Mouse (Mus musculus) olfactory bulb, adult 2 months (tissue): ENCODE measurements around the gene Sik2. TPM values are rescaled to one million over a fixed set of nuclear protein-coding genes. Genes with fewer than 3 reads are reported as not detected.

ENCODE experiments used
- H3K27ac ChIP-seq: fragments of 200-500 bp; 2 replicates; pipeline ENCODE4 v1.5.1; 2012; ENCODE audit warnings: low read depth, low read length; ENCODE audit not compliant: insufficient read depth
- H3K4me1 ChIP-seq: fragments of 200-500 bp; 2 replicates; pipeline ENCODE4 v1.6.1; 2012; ENCODE audit warnings: low read length; ENCODE audit not compliant: control insufficient read depth, insufficient read depth
- H3K4me3 ChIP-seq: fragments of 200-500 bp; 2 replicates; pipeline ENCODE4 v1.5.1; 2012; ENCODE audit warnings: mild to moderate bottlenecking, low read depth, low read length, moderate library complexity; ENCODE audit not compliant: insufficient read depth
- CTCF ChIP-seq: fragments of 200-500 bp; IDR thresholded peaks from 2 replicates; pipeline ENCODE4 v1.5.1; 2012; ENCODE audit warnings: low read depth, mild to moderate bottlenecking, low read length, moderate library complexity; ENCODE audit not compliant: insufficient read depth
- POLR2A ChIP-seq: fragments of 200-500 bp; IDR thresholded peaks from 2 replicates; pipeline ENCODE4 v1.6.1; 2012; ENCODE audit warnings: mild to moderate bottlenecking, low read depth, low read length, moderate library complexity; ENCODE audit not compliant: insufficient read depth
- WGBS: fragments of 180-500 bp; shearing (Covaris S2); methylation state at CpG from one replicate; pipeline ENCODE4 v1.1.7; 2018; 5-methylcytosine and 5-hydroxymethylcytosine counted together
- polyA plus RNA-seq: library from polyadenylated mRNA; stranded (reverse); fragments of >200 nt; gene quantifications from 2 replicates; pipeline ENCODE4 v1.2.4, GENCODE M21; 2012; ENCODE audit warnings: low replicate concordance; ENCODE audit not compliant: missing spikeins, insufficient read depth, insufficient read length

Sik2 gene
- polyA plus RNA-seq, 1 experiment, result not detected

DNA sequence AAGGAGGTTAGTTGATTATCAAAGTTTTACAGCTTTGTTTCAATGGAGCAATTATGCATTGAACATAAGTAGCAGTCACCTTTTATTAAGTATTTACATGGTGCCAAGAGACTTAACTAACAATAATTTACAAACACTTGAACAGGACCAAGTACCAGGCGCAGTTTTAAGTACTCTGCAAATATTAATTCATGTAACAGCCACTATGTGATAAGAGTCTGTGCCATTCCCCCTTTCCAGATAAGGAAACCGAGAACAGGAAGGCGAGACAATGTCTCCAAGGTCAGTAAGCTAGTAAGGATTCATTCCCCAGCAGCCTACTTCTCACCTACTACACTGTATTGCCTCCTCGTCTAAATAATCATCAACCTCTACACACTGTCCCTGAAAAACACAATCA, 83.1 kb downstream of the Sik2 start:
- TF ChIP-seq CTCF, result no peak
- no peak for TF ChIP-seq POLR2A
- 92% methylated on average over 4 of the region's 4 CpGs for WGBS

DNA sequence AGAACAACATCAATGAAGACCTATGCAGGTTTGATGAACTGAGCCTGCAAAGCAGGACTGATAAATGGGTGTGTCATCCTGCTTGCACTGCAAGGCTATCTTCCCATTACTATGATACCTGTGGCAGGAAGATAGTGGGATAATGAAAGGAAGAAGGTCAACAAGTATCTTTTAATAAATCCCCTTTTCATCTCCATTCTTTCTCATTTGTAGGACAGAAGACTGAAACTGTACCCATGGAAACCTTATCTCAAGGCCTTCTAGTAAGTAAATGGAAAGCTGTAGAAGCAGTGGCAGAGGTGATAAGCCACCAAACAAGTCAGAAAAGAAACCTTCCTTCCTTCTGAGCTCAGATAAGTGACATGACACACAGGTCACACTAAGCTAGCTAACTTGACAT, 84.4 kb downstream of the Sik2 start:
- no peak overlapping the region for H3K4me3 ChIP-seq
- no peak for TF ChIP-seq CTCF
- TF ChIP-seq POLR2A, result no peak

More for the DNA sequence above, 83.1 kb downstream of the Sik2 start:
- no peak overlapping the region for H3K4me3 ChIP-seq
- no peaks in the 10 kb centered on the region for H3K4me1 ChIP-seq
- no peak overlapping the region for H3K27ac ChIP-seq

DNA sequence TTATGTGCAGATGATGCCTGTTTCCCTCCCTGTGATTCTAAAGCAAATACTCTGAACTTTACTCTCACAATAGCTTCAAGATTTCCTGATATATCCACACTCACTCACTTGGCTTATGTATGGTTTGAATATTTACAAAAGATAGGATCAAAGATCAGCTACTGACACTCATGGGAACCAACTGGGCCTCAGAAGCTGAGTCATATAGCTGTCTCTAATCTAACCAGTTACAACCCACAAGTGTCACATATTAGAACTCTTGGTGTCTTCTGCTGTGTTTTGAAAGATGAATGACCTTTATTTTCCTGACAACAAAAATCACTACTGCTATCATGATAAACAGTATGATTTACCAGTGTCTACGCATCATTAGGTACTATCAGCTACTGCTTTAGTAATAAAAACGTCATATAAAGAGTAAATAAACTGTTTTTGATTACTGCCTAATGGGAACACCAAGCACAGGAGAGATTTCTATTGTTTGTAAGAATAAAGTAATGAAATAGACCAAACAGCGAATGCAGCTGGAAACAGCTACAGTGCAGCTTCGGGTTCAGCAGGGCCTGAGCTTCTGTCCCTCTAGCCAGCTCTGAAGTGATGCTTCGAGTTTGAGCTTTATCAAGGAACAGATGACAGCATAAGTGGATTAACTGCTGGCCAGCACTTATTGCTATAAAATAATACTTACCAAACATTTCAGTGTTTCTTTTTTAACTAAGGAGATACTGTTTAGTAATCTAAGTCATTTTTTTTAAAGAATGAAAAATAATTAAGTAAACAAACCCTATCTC, 86.3 kb downstream of the Sik2 start:
- H3K4me1 ChIP-seq, result no peaks in the 10 kb centered on the region
- H3K27ac ChIP-seq, result no peak overlapping the region
- no peak overlapping the region for H3K4me3 ChIP-seq
- 73% methylated on average over 5 of the region's 5 CpGs for WGBS
- no peak for TF ChIP-seq CTCF
- no peak for TF ChIP-seq POLR2A

More for the DNA sequence above, 84.4 kb downstream of the Sik2 start:
- Histone ChIP-seq H3K4me1 (no peaks in the 10 kb centered on the region), H3K27ac (no peak overlapping the region)

DNA sequence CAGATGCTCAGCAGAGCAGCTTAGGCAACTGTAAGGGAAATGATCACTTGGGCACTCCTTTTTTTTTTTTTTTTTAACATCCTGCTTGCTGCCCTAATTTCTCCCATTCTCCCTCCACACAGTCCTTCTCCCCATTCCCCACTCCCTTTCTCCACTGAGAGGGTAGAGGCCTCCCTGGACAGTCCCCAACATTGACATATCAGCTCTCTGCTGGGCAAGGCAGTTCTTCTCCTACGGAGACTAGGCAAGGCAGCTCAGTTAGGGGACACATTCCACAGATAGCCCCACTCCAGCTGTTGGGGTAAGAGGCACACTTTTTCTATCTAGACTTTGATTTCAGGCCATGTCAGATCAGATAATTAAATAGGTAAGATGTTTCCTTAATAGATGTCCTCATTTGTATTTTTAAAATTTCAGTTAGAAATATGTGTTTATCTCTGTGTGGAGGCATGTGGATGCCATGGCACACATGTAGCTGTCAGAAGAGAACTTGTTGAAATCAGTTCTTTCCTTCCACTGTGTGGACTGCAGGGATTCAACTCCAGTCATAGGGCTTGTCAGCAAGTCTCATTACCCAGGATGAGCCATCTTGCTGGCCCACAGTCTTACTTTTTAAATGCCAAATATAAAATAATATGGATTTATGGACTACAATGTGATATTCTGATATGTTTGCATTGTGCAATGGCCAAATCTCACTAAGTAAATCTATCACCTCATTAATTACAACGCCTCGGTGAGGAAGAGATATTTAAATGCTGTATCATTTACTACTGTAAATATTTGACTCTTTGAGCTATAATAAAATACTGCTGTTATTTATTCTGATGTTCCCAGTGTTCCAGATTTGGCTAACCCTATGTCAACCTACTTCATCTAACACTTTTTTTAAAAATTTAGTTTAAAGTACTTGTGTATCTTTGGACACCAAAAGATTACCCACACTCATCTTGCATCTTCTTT, 87.7 kb downstream of the Sik2 start:
- WGBS, result 80% methylated on average over 3 of the region's 3 CpGs
- Histone ChIP-seq H3K4me1 (no peaks in the 10 kb centered on the region), H3K4me3 (no peak overlapping the region), H3K27ac (no peak overlapping the region)
- no peak for TF ChIP-seq POLR2A
- TF ChIP-seq CTCF, result no peak

DNA sequence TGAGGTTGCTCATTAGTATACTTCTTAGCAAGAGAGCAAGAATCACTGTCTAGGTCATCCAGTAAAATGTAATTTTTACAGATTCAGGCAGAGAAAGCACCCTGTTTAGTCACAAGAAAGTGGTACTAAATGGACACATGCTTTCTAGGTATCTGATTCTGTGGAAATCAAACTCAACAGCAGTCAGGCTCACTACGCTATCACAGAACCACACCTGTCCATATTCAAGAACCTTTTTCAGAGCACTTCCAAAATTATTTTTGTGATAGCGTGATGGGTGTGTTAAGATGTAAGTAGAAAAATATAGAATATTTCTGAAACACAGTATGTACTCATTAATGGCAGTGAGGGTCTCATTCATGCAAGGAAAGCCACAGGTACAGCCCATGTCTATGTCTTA, 89.3 kb downstream of the Sik2 start:
- 97% methylated on average over 2 of the region's 2 CpGs for WGBS
- H3K27ac ChIP-seq, result no peak overlapping the region
- no peak overlapping the region for H3K4me3 ChIP-seq
- H3K4me1 ChIP-seq, result no peaks in the 10 kb centered on the region
- TF ChIP-seq CTCF, result no peak
- TF ChIP-seq POLR2A, result no peak

DNA sequence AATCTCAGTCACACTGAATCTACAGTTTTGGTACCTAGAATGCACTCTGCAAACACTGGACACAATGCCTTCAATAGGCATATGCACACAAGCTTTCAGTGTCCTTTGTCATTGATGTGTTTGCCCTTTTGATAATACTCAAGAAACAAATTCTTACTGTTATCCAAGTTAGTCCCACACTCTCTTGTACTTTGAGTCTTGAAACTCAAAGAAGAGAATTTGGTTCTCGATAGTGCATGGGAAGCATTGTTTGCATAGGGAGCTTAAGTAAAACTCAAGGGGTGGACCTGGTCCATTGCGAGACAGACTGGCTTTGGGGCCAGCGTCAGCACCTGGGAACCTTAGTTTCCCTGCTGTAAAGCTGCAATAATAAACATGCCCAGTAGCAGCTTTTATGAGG, 90.7 kb downstream of the Sik2 start:
- Histone ChIP-seq H3K4me1 (no peaks in the 10 kb centered on the region), H3K4me3 (no peak overlapping the region), H3K27ac (no peak overlapping the region)
- WGBS, result 86% methylated on average over 3 of the region's 3 CpGs
- TF ChIP-seq POLR2A (no peak), CTCF (no peak)

DNA sequence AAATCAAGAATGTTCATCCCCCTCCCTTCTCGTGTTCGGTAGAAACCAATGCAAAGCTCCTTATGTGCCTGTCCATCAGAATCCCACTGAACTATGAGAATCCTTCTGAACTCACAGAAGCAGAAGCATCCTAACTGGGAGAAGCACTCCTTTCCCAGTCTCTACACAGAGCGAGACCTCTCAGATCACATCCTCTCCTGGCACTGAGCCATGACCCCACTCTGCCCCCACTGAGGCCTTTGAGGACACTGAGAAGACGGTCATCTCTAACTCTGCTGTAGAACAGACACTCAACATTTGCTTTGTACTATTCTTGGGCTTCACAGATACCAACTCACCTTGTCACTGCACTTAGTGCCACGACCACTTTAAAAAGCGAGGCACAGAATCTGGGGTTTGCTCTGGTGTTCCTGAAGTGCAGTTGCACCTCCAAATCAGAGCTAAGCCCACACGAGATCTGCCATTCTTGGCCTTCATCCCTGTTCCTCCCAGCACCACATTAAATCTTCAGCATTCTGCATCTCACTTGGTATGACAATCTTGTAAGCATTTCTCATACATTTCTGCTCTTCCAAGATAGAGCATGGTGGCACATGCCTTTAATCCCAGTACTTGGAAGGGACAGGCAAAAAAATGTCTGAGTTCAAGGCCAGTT, 96.9 kb downstream of the Sik2 start:
- 88% methylated on average over 7 of the region's 7 CpGs for WGBS
- no peaks in the 10 kb centered on the region for H3K4me1 ChIP-seq
- no peak overlapping the region for H3K27ac ChIP-seq
- H3K4me3 ChIP-seq, result no peak overlapping the region
- TF ChIP-seq POLR2A (no peak), CTCF (no peak)

DNA sequence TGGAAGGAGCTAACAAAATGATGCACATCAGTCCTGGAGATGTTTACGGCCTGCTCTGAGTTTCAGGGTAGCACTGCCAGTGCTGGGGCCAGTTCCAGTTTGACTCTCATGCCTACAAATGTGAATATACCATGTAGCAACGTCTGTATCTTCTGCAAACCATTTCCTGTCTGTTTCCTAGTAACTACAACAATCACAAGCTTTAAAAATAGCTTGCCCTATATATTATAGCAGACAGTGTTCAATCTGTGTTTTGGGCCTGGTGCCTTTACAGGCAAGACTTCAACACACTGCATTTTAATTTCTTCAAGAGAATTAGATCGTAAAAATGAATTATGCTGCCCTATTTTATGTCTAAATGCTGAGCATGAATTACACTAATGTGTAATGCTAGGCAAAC, 103.6 kb downstream of the Sik2 start:
- Histone ChIP-seq H3K4me1 (peaks cover 3% of the 10 kb centered on the region; the same call in 1 of the 2 replicates), H3K27ac (no peak overlapping the region), H3K4me3 (no peak overlapping the region)
- WGBS, result 66% methylated on average over 3 of the region's 3 CpGs
- no peak for TF ChIP-seq CTCF
- no peak for TF ChIP-seq POLR2A

DNA sequence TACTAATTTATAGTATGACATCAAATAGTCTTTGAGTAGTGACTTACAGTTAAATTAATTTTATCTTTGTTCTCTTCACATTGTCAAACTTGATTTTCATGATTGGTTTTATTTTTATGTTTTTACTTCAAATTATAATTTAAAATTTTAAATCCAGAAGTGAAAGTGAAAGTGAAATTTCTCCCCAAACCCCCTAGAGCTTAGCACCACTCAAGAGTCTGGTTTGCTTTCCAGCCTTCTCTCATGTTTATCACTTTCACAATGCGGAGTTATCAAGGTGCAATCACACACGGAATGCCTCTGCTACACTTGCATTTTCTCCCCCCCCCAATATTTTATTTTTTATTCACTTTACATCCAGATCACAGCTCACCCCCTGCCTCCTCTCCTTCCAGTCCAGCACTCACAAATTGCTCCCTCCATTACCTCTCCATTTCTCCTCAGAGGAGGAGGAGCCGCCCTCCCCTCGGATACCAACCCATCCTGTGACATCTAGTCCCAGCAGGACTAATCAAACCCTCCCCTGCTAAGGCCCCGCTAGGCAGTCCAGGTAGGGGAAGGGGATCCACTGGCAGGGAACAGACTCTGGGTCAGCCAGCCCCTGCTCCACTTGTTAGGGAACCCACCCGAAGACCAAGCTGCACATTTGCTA, 104.6 kb downstream of the Sik2 start:
- Histone ChIP-seq H3K27ac (no peak overlapping the region), H3K4me1 (peaks cover 3% of the 10 kb centered on the region; the same call in 1 of the 2 replicates), H3K4me3 (no peak overlapping the region)
- TF ChIP-seq POLR2A (no peak), CTCF (no peak)
- WGBS, result 85% methylated on average over 6 of the region's 6 CpGs
